Mouse (Mus musculus): Measurements from ENCODE around the gene Anxa5.

The Anxa5 gene

DNA sequence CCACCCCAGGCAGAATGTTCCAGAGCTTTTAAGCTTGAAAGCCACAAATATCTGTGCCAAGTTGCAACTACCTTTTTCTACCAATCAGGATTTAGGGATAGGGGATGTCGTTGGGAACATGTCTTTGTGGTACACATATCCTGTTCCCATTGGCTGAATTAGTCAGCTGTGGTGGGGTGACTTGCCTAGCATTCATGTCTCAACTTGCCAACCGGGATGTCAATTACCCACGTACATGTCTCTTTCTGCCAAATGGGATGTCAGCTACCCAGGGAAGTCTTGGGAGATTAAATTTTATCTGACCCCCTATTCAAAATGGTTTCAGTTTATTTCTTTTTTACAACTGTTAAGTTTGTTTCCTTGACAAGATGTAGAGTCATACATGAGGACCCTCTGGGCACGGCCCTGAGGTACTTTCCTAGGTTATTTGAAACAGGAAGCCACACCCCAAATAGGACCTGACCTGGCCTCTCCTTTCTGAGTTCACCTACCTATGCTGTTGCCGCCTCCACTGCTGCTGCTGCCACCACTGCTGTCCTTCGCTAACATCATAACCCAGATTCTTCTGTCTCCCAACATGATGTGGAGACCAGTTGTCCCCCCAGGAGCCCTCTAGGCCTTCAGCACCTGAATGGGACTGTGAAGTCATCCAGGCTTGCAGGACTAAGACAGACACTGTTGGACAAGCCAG lies 13.3 kb upstream of the Anxa5 start:
- no peak for DNase-seq (ENCODE audit: low spot score in 2 of 2)

GRCm38 (mm10) chr3:36488367-36488766 lies 12.7 kb upstream of the Anxa5 start:
- no peak for DNase-seq (ENCODE audit: low spot score in 2 of 2)

DNA sequence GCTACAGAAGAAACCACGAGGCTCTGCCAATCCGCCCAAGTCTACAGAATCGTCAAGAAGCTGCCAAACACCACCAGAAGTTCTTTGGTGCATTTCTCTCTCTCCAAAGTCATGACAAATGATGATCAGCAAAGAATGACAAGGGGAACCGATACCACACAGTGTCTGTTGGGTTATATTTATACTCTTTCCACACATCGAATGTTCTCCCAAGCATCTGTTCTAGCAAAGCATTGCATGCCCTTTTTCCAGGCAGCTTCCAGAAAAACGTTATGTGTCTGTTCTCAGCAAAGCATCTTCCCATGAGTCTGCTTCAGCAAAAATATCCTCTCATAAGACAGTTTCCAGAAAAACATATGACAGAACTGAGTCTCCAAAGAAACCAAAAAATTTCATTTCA lies 11.2 kb upstream of the Anxa5 start:
- no peak for DNase-seq (ENCODE audit: low spot score in 2 of 2)

- no peak for DNase-seq (ENCODE audit: low spot score in 2 of 2)
Measured at GRCm38 (mm10) chr3:36486176-36486575, 10.5 kb upstream of the Anxa5 start.

DNA sequence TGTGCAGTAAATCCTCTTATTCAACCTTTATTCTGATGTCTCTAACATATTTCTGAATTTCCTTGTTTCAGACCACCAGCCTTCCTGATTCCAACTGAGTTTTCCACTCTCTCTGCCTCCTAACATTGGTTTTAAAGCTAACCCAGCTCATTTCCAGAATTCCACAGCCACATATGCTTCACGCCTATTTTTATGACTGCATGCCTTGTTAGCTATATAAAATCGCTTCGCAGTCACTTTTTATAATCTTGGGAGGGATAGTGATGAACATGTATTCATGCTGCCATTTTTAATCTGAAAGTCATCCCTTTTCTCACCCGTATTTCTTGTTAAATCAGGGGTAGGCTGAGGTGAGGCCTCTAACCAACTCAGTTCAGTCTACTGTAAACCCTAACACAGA lies 8.6 kb upstream of the Anxa5 start:
- no peak for DNase-seq (ENCODE audit: low spot score in 2 of 2)

GRCm38 (mm10) chr3:36482940-36483339 lies 7.2 kb upstream of the Anxa5 start:
- DNase-seq (ENCODE audit: low spot score in 2 of 2): no peak

- no peak for DNase-seq (ENCODE audit: low spot score in 2 of 2)
Measured at GRCm38 (mm10) chr3:36481776-36482193, 6.1 kb upstream of the Anxa5 start.

GRCm38 (mm10) chr3:36480486-36480885 lies 4.8 kb upstream of the Anxa5 start:
- DNase-seq (ENCODE audit: low spot score in 2 of 2): no peak

GRCm38 (mm10) chr3:36478776-36479175 lies 3.1 kb upstream of the Anxa5 start:
- DNase-seq (ENCODE audit: low spot score in 2 of 2): no peak

GRCm38 (mm10) chr3:36476261-36477155 lies 814 bp upstream of the Anxa5 start:
- DNase-seq (ENCODE audit: low spot score in 2 of 2): no peak

GRCm38 (mm10) chr3:36474938-36475483 lies 683 bp downstream of the Anxa5 start:
- DNase-seq (ENCODE audit: low spot score in 2 of 2): no peak

GRCm38 (mm10) chr3:36474421-36474820 lies 1.3 kb downstream of the Anxa5 start:
- DNase-seq (ENCODE audit: low spot score in 2 of 2): no peak

DNA sequence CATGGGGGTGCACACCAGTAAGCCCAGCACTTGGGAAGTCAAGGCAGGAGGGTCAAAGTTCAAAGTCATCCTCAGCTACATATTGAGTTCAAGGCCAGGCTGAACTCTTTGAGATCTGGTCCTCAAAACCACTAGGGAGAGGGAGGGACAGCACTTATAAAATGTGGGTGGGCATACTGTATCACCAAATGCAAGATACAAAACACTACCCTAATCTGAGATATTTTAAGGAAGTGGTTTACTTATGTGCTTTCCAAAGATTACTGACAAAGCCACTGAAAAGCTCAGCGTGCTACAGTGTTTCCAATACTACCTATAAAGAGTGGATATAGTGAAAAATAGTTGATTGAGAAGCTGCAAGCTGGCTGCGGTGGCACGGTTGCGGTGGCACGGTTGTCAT lies 2.5 kb downstream of the Anxa5 start:
- no peak for DNase-seq (ENCODE audit: low spot score in 2 of 2)

DNA sequence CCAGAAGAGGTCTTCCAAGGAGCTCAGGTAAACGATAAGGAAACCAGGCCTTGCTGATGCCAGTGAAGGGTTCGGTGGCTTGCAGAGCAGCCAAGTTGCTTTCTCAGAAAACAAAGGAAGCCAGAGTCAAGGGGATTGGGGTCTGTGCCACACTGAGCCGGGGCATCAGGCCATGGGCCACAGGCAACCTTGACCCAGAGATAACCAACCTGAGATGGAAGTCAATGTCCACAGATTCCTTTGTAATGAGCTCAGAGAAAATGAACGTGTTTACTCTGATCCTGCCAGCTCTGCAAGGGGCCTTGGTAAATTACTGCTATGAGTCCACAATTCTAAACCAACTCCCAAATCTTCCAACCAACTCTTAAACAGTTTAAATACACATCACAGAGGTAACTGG lies 3.8 kb downstream of the Anxa5 start:
- no peak for DNase-seq (ENCODE audit: low spot score in 2 of 2)

GRCm38 (mm10) chr3:36468871-36469270 lies 6.8 kb downstream of the Anxa5 start:
- DNase-seq (ENCODE audit: low spot score in 2 of 2): no peak

- DNase-seq (ENCODE audit: low spot score in 2 of 2): no peak
Measured at GRCm38 (mm10) chr3:36467632-36468031, 8.1 kb downstream of the Anxa5 start.

DNA sequence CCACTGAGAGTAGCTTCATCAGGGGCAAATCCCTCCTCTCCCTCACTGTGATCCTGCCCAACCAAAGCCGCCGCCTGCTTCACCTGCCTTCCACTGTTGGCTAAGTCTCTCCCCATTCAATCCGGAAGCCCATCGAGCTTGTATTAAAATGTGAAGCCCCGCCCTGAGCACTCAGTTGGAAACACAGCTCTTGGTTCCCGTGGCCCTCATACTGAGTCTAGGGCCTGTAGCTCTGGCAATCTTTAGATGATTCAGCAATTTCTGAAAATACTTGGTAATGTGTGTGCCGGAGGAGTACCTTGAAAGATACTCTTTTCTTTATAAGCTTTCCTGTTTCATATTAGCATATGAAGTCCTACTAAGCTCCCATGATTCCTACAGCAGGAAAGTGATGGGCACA lies 10.2 kb downstream of the Anxa5 start:
- no peak for DNase-seq (ENCODE audit: low spot score in 2 of 2)

- DNase-seq (ENCODE audit: low spot score in 2 of 2): no peak
Measured at GRCm38 (mm10) chr3:36462348-36462747, 13.3 kb downstream of the Anxa5 start.

DNA sequence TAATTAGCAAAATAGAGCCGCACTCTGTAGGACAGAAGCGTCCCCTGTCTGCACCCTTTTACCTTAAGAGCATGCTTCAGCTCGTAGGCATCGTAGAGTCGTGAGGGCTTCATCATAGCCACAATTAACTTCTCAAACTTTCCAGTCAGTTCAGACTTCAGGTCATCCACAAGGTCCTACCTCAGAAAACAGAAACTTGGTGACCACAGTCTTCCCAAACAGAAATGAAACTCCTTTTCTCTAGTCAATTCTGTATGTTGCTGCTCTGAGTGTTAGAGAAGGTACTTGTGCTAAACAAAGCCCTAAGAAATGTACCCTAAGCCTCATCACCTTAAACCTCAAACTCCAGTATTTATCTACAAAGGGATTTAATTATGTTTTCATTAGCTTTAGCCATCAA lies 13.9 kb downstream of the Anxa5 start:
- DNase-seq (ENCODE audit: low spot score in 2 of 2): no peak

- no peak for DNase-seq (ENCODE audit: low spot score in 2 of 2)
Measured at GRCm38 (mm10) chr3:36460717-36461116, 15.0 kb downstream of the Anxa5 start.

GRCm38 (mm10) chr3:36455566-36455965 lies 20.1 kb downstream of the Anxa5 start:
- no peak for DNase-seq (ENCODE audit: low spot score in 2 of 2)

- DNase-seq (ENCODE audit: low spot score in 2 of 2): no peak
Measured at GRCm38 (mm10) chr3:36455124-36455523, 20.6 kb downstream of the Anxa5 start.

DNA sequence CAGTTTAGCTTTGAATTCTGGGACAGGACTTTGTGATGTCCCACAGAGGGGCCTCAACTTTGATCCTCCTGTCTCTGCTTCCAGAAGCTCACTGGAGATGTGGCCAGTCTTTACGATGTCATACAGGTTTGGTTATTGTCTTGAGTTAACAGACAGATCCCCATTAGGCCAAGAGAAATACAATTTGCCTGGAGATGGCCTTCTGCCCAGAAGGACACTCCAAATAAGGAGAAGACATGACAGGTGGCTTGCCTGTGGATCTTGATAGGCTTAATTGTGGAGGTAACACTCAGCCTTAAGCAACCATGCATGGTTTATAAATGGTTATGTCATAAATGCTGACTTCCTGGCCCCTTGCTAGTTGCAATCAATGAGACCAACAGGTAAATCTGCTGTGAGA lies 23.2 kb downstream of the Anxa5 start:
- DNase-seq (ENCODE audit: low spot score in 2 of 2): no peak

All from spleen, postnatal 4 days (tissue).